Mouse (Mus musculus) bone marrow, adult 2 months (tissue): Measurements from ENCODE around the gene Pcsk7.

Experiments
- CTCF ChIP-seq: fragments of 200-500 bp; IDR thresholded peaks from 2 replicates; pipeline ENCODE4 v1.5.1; 2011; ENCODE audit warnings: low read length, control low read depth; ENCODE audit not compliant: control insufficient read depth, insufficient read depth
- POLR2A ChIP-seq: fragments of 200-500 bp; IDR thresholded peaks from 2 replicates; pipeline ENCODE4 v1.6.1; 2011; ENCODE audit warnings: low read depth, mild to moderate bottlenecking, control low read depth, low read length, borderline replicate concordance; ENCODE audit not compliant: control insufficient read depth

DNA sequence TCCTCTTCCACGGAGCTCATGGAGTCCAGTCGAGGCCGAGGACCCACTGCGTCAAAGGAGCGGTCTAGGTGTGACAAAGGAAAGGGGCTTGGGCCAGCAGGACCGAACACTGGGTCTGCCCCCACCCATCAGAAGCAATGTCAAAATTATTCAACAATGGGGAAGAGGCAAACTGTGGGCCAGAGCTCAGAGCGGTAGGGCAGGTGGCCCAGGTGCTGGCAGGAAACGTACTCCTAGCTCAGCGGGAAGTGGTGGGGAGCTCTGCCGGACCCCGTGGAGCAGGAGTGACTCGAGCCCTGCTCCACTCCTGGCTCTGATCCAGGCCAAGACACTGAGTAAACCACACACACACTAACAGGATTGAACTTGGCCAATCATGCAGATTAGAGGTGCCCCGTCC lies 39.4 kb downstream of the Pcsk7 start:
- no peak; the same call in 1 of the 2 replicates for TF ChIP-seq POLR2A
- TF ChIP-seq CTCF, result no peak
